Mouse (Mus musculus) ovary, adult 18-20 months (tissue): ENCODE data around the gene Abhd6.

ENCODE experiments used
- DNase-seq: peaks from one replicate; pipeline ENCODE4 v3.0.0; 2022; ENCODE audit warnings: low spot score, mixed read lengths

Abhd6 gene

DNA sequence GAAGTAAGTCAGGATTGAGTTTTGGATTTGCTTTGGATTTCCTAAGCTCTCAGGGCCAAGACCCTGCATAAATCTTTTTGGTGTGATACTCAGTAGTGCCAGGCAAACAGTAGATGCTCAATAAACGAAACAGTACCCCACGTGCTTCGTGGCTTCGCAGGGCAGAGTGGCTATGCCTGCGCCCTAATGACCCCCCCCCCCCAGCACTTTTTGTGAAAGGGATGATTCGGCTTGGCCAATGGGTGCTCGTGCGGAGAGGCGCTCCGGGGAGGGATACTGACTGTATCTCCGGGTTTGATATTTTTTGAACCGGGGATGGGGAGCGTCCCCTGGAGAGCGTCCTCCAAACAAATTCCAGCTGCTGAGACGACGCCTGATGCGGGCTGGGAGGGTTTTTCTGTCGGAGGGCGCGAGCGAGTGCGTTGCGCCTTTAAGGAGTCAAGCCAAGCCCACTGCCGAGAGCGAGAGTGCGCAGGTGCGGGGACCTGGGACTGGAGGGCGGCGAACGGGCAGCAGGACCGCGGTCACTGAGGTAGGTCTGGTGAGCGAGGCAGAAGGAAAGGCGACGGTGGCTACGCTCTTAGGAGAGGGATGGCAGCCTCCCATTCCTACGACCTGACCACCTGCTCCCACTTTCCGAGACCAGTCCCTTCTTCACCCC, at the start of gene Abhd6:
Abhd6 (plus strand) TSS at position 471 of the 661 bp plus-strand sequence.
- peak; percentile 74 for DNase-seq

DNA sequence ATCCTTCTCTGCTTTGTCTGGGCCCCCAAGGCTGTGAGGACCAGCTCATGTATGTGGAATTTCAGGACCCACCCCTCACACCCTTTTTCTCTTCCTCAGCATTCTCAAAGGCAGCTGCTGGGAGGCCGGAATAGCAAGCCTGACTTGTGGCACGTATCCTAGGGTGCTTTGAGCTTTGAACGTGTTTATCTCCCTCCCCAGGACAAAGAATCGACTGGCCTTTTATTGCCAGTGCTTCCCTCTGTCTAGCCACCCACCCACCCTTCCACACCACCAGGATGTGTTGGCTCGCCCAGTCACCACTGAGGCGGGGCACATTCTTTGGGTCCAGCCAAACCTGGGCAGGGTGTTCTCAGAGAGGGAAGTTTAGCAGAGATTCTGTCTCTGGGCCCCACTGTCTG, 48.6 kb upstream of the Abhd6 start:
- DNase-seq, result no peak

DNA sequence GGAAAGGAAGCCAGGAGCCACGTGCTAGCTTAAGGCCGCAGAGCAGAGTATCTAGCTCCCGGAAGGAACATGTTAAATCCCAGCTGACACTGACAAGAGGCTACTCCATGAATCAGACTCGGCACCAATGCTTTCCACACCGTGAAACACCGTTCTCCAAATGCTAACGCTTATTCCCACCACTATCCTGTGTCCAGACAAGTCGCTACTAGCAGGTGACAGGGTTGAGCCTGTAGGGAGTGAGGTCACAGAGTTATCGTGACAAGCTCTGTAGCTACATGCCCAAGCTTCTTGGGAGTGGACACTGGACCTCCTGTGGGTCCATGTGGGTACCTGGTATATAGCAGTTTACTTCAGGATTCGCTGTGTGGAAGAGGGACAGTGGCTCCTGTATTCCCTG, 46.3 kb upstream of the Abhd6 start:
- no peak for DNase-seq

DNA sequence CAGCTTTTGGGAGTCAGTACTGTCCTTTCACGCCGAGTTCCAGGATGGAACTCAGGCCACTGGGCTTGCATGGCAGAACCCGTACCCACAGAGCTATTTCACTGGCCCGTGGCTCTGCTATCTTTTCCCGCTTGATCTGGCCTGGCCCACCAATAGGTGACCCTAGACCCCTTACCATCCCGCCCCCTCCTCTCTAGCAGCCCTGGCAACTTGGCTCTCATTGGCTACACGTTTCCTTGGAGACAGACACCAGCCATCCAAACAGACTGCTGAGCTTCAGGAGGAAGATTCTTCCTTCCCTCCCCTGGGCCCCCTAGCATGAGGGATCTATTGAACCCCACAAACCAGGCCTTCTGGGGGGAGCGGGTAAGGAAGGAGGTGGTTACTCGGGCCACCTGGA, 45.7 kb upstream of the Abhd6 start, which contains the start of gene Gm45521:
Gm45521 (plus strand) TSS at position 240 of the 400 bp plus-strand sequence.
- DNase-seq, result no peak

DNA sequence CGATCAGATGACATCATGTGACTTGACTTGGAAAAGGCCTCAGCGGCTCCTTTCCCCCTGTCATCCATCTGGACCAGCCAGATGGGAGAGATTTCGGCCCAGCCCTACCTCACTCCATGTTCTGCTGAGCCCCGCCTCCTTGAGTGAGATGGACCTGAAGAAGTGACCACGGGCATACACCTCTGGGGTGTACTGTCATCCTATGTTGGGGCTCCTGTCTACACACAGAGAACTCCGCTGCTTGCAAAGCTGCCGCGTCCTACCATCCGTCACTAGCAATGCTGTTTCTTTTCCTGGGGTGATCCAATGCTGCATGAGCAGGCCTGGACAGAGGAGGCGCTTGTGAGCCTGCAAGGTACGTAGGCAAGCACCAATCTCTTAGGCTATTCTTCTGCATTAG, 42.1 kb upstream of the Abhd6 start:
- DNase-seq, result no peak

DNA sequence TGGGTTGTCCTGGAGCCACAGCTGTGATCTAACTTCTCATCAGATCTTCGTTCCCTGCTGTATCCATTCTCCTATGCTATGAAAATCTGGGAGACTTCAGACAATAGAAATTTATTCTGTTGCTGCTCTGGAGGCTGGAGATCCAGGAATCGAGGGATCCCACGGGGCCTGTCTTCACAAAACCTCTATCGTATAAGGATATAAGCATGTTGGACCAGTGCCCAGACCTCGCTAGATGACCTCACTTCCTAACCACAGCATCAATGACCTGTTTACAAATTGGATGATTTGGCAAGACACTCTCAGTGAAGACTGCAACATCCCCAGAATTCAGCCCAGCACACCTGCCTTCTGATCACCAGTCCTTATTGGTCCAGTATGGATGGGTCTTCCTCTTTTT, 41.0 kb upstream of the Abhd6 start:
- DNase-seq, result no peak

DNA sequence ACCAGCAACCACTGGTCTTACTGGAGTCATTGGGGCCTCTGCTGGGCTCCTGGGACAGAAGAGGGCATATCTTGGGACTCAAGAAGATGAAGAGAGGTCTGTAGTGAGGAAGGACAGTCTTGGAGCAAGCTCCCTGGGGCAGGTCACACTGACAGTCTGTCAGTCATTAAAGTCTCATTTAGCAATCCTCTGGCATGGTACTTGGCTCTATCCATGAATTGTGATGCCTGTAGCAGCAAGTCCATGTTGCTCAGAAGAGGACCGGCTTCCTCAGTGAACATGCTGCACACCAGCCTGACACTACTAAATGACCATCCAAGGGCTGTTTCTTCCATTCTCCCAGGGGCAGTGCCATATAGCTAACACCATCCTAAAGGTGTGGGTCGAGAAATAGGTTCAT, 40.1 kb upstream of the Abhd6 start:
- DNase-seq, result no peak

DNA sequence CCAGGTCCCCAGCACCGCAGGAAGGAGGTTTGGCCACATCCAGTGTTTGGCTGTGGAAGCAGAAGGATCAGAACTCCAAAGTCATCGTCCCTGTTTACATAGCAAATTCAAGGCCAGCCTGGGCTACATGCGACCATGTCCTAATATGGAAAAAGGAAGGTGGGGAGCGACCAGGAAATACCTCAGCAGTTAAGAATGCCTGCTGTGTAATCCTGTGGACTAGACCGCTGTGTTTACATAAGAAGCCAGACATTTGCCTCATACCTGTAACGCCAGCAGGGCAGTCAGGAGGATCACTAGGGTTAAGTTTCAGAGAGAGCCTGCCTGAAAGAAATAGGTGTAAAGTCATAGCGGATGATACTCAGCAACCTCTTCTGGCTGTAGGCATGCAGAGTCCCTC, 39.5 kb upstream of the Abhd6 start:
- DNase-seq, result no peak

DNA sequence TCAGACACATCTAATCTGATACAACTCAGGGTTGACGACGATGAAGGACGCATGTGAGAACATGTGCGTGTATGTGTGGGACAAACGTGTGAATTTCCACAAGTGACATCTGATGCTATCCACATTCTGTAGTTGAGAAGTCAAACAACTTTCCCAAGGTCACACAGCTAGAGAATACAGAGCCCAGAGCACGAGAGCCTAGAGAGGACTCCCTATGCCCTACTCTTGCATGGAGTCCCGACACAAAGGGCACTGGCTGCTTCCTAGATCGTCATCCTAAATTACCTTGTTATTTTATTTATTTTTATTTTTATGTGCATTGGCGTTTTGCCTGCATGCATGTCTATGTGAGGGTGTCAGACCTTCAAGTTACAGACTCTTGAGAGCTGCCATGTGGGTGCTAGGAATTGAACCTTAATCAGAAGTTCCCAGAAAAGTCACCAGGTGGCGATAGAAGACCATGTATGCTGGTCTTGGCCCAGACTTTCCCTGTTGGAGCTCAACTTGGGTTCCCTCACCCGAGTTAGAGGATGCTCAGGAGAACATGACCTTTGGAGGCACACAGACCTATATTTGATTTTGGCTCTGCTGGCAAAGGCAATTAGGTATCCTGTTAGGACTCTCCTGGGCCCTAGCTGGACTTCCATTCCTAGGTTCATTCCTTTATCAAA, 38.3 kb upstream of the Abhd6 start:
- DNase-seq, result no peak

DNA sequence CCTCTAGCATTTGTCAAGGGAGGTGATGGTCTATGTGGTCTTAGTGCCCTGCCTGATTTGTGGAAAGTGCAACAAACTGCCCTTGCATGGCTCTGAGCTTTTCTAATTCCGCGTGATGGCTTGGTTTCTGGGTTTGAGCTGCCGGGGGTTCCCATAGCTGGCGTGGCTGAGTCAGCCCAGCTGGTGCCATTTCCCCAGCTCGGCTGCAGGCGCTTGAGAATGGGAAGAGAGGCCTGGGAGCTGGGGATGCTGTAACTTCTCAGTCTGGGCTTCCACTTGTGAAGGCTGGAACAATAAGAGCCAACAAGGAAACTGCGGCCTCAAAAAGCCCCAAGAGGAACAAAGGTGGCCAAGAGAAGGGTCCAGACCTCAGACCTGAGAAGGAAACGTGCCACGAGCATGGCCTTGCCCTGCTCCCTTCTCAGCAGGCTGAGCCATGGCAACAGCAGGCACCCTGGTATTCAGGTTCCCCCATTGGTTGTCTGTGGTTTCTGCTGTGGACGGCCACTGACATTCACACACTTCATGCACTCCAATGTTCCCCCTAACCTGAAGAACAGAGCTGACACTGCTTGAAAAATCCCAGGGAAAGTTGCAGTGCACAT, 30.7 kb upstream of the Abhd6 start:
- DNase-seq, result no peak

DNA sequence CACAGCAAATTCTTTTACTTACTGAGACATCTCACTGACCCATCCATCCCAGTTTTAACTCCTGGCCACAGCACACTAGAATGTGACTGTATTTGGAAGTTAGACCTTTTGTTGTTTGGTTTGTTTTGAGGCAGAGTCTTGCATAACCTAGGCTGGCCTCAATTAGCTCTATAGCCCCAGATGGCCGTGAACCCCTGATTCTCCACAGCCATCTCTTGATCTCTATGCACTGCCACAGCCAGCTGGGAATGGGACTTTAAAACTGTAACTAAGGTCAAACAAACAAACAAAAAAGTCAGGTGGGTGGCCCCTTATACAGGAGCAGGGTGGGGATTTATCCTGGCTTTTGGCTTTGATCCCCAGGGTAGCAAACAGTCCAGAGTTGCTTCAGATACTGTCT, 28.1 kb upstream of the Abhd6 start:
- DNase-seq, result no peak

DNA sequence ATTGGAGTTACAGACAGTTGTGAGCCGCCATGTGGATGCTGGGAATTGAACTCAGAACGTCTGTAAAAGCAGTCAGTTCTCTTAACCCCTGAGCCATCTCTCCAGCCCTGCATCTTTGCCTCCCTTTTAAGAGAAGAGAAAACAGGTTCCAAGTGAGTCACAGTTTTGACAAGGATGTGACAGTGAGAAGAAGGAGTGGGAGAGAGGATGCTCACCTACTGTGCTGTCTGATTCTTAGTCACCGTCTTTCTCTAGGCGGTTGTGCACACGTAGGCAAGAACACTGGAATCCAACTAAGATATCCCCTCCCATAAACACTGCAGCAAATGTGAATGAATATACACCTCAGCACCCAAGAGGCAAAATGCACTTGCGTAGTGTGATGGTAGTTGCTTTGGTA, 27.5 kb upstream of the Abhd6 start:
- DNase-seq, result no peak

DNA sequence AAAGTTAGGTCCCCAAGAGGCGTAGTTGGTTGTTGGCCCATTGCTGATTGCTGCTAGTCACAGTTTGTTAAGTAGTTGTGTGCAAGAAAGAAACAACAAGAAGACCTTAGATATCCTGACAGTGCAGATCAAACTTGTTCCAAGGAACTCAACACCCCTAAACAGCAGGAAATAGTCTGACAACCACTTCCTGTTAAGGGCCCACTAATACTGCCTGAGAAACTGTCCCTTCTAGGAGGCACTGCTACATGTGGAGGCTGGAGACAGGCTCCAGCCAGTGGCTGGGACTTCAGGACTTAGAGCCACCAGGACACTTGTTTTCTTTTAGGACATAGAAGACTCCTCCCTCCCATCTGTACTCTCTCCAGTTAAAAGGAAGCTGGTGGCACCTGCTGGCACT, 25.2 kb upstream of the Abhd6 start:
- no peak for DNase-seq

DNA sequence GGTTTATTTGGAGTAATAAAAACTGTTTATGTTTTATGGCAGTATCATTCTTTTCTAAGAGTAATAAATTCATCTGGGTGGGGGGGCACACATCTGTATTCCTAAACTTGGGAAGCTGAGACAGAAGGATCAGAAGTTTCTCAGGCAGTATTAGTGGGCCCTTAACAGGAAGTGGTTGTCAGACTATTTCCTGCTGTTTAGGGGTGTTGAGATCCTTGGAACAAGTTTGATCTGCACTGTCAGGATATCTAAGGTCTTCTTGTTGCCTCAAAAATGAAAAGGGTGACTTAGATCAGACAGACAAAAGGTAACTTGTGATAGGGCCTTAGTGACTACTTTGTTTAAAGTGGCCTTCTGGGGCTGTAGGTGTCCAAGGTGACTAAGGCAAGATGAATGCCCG, 24.5 kb upstream of the Abhd6 start:
- no peak for DNase-seq

DNA sequence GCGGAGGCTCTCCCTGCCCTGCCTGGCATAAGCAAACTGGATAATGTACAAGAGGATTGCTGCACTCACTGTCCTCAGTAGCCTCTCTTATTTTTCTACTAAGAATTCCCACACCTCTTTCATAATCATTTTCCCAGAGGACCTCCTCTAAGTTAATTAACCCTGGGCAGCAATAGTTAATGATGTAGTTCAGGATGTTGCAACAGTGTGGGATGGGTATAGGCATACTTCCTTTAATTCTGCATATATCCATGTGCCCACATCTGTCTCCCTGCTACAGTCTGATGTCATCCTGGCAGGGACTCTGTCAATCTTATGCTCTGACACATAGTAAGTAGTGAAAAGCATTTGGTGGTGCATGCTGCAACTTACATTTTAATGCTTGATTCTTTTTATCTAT, 21.5 kb upstream of the Abhd6 start:
- no peak for DNase-seq

DNA sequence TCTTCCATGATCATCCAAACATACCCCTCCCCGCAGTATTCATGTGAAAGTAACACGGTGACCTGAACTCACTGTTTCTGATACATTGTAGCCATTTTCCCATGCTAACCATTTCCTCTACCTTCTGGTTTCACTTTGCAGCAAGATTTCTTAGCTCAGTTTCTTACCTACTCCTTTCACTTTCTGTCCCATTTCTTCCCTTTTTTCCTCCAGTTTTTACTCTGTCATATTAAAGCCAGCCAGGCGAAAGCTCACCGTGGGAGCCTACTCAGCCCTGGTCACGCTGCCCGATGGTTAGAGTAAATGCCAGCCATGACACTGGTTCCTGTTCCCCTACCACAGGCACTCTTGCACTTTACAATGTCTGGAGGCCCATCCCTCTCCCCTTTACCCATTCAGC, 15.8 kb upstream of the Abhd6 start:
- no peak for DNase-seq

DNA sequence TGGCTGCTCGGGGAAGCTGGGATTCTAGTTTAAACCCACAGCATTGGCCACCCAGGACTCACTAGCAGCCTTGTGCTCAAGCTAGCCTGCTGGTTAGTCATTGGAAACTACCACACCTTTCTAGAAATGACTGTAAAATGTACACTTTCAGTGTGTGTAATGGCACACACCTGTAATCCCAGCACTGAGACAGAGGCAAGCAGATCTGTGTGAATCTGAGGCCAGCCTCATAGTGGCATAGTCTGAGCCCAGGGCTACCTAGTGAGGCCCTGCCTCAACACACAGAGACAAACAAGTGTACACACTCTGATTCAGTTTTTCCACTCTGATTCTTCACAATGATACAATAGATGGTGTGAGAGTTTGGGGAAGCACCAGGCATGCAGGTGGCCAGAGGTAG, 13.3 kb upstream of the Abhd6 start:
- DNase-seq, result no peak

DNA sequence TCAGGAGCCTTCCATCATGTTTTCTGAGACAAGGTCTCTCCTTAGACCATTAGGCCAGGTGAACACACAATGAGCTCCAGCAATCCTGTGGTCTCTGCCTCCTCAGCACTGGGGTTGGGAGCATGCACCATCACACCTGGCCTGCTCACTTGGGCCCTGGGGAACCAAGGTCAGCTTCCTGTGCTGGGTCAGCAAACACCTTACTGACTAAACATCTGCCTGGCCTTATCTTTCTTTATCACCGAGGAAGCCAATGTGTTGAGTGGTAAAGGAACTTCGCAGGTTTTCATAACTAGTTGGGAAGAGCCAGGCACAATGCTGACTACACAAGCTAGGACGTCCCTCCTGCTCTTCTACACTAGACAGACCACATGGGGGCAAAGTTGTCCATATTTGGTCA, 12.7 kb upstream of the Abhd6 start:
- DNase-seq, result no peak

DNA sequence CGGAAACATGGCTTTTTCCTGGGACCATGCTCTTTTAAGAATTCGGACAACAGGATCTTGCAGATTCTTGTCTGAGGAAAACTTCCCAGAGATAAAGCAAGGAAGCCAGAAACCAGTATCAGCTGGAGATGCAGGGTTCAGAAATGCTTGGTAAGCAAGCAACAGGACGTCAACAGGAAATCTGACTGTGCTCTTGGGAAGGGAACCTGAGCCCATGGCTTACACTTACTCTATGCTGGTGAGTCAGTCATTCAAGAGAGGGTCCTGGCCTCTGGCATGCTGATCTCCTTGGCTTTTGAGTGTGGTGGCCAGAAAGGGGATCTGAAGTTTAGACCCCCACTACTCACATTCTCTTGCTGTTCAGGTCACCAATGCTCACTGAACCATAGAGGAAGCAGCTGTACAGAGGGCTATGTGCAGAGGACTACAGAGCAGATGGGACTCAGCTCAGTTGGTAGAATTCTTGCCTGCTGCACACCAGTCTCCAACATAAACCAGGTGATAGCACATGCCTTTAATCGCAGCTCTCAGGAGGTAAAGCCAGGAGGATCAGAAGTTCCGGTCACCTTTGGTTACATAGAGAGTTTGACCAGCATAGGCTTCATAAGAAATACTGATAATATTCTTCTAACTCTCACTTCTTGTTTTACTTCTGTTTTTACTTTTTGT, 11.5 kb upstream of the Abhd6 start:
- no peak for DNase-seq

DNA sequence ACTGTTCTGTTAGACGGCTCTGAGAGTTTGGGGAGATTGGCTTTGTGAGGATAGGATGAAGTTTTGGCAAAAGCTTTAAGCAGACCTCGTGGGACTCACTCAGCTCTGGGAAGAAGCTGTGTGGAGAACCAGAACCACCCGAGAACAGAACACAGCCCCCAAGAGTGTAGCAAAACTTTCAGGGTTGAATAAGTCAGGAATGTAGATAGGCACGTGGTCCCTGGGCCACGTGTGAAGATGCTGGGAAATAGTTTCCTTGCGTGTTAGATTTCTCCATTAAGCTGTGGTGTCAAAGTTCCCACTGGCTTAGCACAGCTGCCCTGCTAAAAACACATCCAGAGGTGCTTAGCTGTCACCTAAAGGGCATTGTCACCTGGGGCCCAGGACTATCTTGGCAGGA, 10.5 kb upstream of the Abhd6 start:
- no peak for DNase-seq

DNA sequence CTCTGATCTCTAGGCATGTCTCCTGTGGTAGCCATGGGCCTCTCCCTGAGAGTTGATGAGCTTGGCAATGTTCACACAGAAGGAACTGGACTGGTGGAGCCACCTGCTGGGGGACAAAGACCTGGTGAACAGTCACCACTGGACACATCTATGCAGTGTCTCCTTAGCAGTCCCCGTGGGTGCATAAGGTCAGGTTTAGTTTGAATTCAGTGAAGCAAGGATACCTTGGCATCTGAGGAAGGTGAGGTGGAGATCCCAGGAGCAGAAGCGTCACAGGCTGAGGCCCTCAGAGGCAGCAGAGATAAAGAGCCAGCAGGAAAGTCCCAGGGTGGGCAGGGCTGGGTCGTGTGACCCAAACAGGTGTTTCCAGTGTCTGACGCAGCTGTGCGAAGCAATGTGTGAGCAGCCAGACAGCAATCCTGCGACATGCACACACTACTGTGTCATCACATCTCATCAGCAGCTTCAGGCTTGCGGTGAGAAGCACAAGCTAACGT, 8.4 kb upstream of the Abhd6 start, which contains the start of gene Dnase1l3:
Dnase1l3 (minus strand) TSS at position 303 of the 497 bp plus-strand sequence.
- no peak for DNase-seq

DNA sequence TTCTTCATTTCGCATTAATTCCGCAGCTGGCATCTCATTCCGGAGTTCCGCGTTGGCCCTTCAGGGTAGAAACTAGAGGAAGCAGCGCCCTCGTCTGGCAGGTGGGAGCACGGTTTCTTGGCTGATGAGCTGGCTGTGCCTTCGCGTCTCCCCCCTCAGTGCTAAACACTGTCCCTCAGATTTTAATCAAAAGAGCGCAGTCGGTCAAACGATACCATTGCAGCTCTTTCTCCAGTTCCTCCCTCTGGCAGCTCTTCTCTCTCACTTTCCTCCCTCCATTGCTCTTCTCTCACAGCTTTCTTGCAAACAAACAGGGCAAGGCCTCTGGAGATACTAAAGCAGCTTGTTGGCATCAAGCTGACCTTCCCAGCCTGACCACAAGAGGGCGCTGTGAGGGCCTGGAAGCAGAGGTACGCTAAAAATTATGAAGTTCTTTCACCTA, 5.4 kb upstream of the Abhd6 start:
- peak; percentile 73 for DNase-seq

DNA sequence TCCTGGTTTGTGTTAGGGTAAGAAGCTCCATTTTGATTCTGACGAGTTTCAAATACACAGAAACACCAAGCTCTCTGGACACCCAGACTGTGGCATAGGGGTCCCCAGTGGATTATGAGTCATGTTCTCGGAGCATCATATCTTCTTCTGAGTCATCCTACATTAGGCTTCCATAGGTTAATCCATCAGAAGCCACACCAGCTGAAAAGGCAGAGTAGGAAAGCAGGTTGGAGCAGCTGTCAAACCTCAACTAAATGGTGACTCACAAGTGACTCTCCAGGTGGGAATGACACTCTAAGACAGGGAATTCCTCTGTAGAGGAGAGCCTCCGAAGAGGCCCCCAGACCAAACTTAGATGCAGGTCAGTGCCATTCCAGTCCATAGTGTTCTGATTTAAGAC, 3.7 kb upstream of the Abhd6 start:
- no peak for DNase-seq
